Mouse (Mus musculus) myocyte (in vitro differentiated cells): ENCODE results near the gene 3110040M04Rik.

Source experiments
- CEBPB ChIP-seq: IDR thresholded peaks from 2 replicates; pipeline ENCODE4 v1.6.1; 2011; ENCODE audit warnings: mild to moderate bottlenecking, moderate library complexity; ENCODE audit not compliant: poor library complexity, insufficient read depth, severe bottlenecking
- E2F4 ChIP-seq: IDR thresholded peaks from one replicate; pipeline ENCODE4 v1.6.1; 2011; ENCODE audit warnings: mild to moderate bottlenecking, control low read depth, moderate library complexity; ENCODE audit not compliant: insufficient read depth
- MAX ChIP-seq: IDR thresholded peaks from one replicate; pipeline ENCODE4 v1.6.1; 2011; ENCODE audit warnings: low read depth, mild to moderate bottlenecking, control low read depth
- MYOD1 ChIP-seq, 3 experiments: IDR thresholded peaks; one replicate each; pipeline ENCODE4 v1.6.1; 2011; ENCODE audit warnings: control low read depth in 2 of 3, low read depth in 2 of 3, mild to moderate bottlenecking in 2 of 3, moderate library complexity in 1 of 3; ENCODE audit not compliant: insufficient read length in 2 of 3, control insufficient read depth in 1 of 3
- MYOG ChIP-seq, 3 experiments: IDR thresholded peaks; one replicate each; pipeline ENCODE4 v1.6.1; 2011; ENCODE audit warnings: control low read depth in 2 of 3, low read depth in 2 of 3, mild to moderate bottlenecking in 2 of 3; ENCODE audit not compliant: insufficient read length in 2 of 3, control insufficient read depth in 1 of 3, insufficient read depth in 1 of 3
- POLR2A ChIP-seq: IDR thresholded peaks from one replicate; pipeline ENCODE4 v1.6.1; 2011; ENCODE audit warnings: low read depth, mild to moderate bottlenecking, control low read depth, moderate library complexity; ENCODE audit not compliant: insufficient read length
- POLR2AphosphoS2 ChIP-seq: IDR thresholded peaks from one replicate; pipeline ENCODE4 v1.6.1; 2011; ENCODE audit warnings: low read depth, control low read depth; ENCODE audit not compliant: insufficient read length
- SRF ChIP-seq: IDR thresholded peaks from one replicate; pipeline ENCODE4 v1.6.1; 2011; ENCODE audit warnings: low read depth; ENCODE audit not compliant: control insufficient read depth, insufficient read length
- TCF12 ChIP-seq: IDR thresholded peaks from one replicate; pipeline ENCODE4 v1.6.1; 2011; ENCODE audit warnings: mild to moderate bottlenecking, control low read depth; ENCODE audit not compliant: poor library complexity, insufficient read depth, severe bottlenecking
- USF1 ChIP-seq: IDR thresholded peaks from one replicate; pipeline ENCODE4 v1.6.1; 2011; ENCODE audit warnings: low read depth, mild to moderate bottlenecking, control low read depth, moderate library complexity

GRCm38 (mm10) chr1:151244013-151244412 is 40.1 kb downstream of the 3110040M04Rik start:
- TF ChIP-seq POLR2A = no peak
- TF ChIP-seq USF1 = no peak
- TF ChIP-seq MAX = no peak
- TF ChIP-seq MYOD1 (IDR thresholded peaks at IDR 0.05; ENCODE audit: control insufficient read depth in 1 of 3, insufficient read length in 2 of 3, low read depth in 2 of 3) = no peak
- TF ChIP-seq MYOG (IDR thresholded peaks at IDR 0.05; ENCODE audit: control insufficient read depth in 1 of 3, insufficient read depth in 1 of 3, insufficient read length in 2 of 3, low read depth in 2 of 3) = no peak
- TF ChIP-seq SRF = no peak
- no peak for TF ChIP-seq TCF12
- TF ChIP-seq E2F4 = no peak
- no peak for TF ChIP-seq CEBPB
- no peak for TF ChIP-seq POLR2AphosphoS2
